Mouse (Mus musculus): ENCODE results near the gene Pigk.

The Pigk gene

DNA sequence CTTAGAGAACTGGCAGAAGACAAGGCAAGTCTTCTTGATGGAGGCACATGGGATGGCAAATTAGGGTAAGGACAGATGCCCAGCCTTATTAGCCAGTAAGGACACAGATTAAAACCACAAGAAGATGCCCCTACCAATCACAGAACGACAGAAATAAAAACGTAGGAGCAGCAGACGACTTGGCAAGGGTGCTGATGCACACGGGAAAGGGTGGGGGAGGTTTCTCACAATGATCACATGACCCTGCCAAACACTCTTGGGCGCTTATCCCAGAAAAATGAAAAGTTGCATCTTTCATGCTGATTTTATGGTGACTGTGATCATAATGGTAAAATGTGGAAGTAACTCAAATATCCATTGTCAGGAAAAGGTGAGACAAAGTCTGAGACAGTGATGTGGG is 193.2 kb downstream of the Pigk start:
- no peak for DNase-seq

DNA sequence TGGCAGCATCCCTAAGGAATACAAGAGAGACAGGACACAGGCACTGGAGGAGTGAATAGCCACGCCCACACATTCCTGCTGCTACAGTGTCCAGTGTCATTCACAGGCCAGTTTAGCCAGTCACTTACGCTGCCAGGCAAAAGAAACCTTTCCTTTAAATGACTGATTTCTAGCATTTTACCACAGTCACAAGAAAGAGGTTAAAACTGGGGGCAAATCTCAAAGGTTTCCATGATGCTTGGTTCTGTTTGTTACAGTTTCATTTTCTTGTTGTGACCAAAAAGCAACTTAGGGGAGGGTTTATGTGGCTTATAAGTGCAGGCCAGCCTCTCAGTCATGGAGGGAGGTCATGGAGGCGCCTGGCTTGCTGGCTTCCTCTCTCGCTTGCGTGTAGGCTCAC is 193.8 kb downstream of the Pigk start:
- DNase-seq = no peak

DNA sequence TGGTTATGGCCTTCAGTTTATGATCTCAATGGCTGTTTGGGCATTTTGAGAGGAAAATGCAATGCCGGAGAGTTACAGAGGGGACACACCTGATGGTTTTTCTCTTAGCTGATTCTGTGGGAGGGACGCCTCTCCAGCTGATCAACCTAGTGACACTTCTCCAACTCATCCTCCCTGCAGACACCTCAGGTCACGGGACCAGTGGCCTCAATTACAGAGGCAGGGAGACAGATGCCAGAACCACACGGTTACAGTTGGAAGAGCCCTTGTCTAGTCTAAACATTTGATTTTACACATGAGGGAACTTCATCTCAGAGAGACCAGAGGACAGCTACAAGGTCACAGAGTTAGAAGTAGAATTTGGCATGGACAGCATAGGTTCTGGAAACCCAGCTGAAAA is 197.7 kb downstream of the Pigk start:
- no peak for DNase-seq

DNA sequence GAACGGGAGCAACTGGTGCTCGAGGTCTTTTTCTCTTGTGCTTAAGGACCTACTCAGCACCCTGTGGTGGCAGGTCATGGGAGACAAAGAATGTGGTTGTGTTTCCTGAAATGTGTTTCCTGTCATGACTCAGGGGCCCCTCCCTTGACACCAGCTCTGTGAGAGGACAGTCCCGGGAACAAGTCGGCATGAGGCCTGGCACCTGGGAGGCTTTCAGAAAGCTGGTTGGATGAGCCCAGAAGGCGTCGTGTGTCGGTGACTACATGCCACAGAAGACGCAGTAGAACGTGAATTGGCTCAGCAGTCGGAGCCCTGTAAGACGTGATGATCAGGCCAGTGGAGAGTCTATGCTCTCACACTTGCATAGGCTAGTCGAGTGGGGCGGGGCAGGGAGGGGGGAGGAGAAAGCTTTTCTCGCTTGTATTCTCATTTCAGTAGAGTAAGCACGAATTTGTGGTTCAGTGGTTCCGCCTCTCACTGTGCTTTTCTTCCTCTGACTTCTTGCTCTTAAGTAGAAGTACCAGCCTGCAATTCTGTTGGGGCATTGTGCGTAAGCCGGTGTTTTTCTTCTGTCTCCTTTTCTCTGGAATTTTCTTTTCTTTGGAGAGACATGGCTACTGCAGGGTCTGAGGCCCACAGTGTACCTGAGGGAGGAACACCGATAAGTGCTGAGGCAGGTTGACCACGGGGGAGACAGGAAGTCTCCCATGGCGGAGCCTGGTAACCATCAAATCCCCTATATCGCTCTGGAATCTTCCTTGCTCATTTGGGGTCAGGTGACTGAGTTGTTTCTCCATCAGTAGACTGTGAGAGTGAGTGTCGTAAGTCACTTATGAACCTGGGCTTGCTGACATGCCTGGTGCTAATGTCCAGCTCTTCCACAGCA is 198.6 kb downstream of the Pigk start:
- peak; percentile 60 to 68 for DNase-seq

DNA sequence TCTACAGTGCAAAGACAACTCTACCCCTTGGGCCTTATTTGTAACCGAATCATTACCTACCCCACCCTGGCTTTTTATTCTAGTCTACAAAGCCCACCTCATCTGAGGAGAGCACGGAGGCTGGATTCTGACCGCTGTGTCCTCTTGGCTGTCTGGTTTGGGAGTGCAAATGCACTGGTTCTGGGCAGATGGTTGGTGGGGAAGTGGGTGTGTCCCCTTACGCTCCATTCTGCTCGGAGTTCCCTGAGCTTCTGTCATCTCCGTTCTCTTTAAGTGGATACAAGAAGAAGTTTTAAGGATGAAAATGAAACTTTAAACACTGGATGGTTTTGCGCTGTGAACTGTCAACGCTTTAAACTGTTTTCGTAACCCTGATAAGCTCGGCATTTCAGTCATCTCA is 199.2 kb downstream of the Pigk start:
- DNase-seq = no peak

DNA sequence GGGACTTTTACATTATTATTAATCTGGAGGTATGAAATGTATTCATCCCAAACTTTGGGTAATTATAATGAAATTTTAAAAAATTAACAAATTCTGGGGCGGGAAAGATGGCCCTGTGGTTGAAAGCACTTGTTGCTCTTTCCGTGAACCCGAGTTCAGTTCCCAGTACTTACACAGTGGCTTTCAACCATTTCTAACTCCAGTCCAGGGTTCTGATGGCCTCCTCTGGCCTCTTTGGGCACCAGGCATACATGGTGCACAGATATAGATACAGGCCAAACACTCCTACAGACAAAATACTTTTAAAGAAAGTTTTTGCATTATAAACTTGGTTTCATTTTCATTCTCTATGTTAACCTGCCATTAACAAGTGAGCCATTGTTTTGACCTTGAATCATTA is 199.7 kb downstream of the Pigk start:
- DNase-seq = no peak

DNA sequence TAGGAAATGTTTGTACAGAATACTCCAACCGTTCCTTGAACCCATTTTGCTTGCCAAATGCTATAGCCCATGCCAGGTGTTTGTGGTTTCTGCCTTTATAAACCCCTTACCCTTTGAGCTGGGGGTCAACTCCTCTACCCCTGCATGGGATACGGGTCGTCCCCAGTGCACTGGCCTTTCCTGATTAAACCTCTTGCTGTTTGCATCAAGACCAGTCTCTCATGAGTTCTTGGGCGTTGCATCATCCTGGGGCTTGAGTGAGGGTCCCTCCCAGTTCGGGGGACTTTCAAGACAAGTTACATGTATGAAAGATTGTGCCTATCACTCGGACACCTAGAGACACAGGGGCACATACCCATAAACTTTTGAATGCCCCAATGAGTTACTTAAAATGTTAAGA is 200.5 kb downstream of the Pigk start:
- DNase-seq = no peak

DNA sequence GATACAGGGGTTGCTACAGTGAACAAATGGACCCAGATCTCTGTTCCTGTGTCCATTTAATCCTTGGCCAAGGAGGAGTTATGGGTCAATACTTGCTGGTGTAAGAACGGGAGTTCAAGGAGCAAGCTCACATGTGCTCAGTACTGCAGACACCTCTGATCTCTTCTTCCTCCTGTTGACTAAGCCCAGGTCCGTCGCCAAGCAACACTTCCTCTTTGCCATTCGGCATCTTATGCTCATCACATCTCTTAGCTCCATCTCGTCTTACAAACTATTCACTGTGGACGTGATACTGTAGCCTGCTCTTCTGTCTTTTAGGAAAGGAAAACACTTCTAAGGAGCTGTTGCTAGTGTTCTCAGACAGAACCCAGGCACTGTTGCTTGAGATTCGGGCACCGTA is 203.7 kb downstream of the Pigk start:
- DNase-seq = no peak

DNA sequence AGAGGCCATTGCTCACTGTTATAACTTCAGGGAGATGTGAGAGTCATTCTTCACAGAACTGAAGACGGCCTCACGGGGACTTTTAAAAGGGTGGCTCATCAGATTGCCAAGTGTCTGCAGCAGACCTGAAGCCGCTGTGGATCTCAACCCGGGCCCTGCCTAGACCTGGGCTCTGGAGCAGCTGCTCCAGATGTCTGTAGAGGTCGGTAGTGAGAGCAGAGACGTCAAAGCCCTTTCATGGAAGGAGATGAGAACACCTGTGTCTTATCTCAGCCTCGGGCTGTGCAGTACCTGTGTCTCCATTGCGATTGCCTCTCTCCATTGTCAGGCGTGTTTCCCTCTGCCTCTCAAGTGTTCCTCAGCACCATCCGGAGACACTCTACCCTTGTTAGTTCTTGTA is 205.2 kb downstream of the Pigk start:
- peak; percentile 15 to 32 for DNase-seq

DNA sequence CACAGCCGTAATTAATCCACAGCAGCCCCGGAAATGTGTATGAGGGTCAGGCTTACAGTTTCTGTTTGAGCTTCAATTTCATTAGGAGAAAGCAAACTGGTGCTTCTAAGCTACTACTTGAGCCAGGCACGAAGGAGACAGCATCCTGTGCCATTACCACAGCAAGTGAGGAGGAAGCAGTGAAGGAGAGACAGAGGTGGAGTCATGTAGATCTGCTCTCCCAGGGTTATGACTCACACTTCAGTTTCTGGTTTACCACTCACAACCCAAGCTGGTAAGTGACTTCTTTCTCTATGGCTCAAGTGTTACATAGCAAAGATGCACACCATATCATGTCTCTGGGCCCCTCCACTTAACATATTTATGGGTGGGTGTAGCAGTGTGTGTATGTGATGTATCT is 206.5 kb downstream of the Pigk start:
- no peak for DNase-seq

DNA sequence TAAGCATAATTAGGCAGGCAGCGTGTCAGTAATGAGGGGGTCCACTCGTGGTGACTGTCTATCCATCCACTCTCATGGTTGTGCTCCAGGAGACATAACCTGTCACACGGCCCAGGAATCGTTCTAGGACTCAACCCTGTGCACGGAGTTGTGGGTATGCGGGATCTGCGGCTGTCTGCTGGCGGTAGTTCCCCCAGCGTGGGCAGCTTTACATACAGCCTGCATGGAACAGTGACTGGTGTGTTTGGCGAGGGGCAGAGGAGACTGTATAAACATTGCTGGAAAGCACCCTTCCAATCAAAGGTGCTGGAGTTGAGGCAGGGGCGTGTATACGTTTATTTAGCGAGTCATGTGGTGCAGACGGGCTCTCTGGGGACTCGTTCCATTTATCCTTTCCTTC is 209.6 kb downstream of the Pigk start:
- DNase-seq = no peak

DNA sequence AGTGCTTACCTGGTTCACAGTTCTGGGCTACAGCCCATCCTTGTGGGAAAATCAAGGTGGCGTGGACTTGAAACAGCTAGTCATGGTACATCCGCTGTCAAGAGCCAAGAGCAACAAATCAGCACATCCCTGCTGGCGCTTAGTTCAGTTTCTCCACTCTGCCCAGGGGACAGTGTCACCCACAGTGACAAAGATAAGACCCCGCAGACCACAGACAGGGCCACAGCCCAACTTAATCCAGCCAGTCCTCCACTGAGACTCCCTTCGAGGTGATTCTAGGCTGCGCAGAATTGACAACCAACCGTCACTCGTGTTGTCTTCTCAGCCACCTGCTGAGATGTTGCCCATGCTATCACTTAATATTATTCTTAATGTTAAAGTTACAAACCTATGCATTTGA is 211.5 kb downstream of the Pigk start:
- DNase-seq = no peak

DNA sequence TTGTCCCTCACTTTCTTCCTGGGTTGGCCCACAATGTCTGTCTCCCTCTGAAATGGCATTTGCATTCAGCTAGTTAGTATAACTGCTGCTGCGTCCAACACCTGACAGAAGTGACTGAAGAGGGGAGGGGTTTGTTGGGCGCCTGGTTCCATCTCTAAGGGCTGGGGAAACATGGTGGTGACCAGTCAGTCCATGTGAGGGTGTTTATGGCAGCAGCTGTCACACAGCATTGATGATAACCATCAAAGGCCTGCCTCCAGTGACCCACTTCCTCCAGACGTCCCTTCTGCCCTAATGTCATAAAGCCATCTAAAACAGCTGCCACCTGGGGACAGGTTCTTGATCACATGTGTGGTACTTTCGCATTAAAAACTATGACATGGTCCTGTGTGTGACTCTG is 212.3 kb downstream of the Pigk start:
- DNase-seq = peak in 1 of 2 experiments; percentile 20

DNA sequence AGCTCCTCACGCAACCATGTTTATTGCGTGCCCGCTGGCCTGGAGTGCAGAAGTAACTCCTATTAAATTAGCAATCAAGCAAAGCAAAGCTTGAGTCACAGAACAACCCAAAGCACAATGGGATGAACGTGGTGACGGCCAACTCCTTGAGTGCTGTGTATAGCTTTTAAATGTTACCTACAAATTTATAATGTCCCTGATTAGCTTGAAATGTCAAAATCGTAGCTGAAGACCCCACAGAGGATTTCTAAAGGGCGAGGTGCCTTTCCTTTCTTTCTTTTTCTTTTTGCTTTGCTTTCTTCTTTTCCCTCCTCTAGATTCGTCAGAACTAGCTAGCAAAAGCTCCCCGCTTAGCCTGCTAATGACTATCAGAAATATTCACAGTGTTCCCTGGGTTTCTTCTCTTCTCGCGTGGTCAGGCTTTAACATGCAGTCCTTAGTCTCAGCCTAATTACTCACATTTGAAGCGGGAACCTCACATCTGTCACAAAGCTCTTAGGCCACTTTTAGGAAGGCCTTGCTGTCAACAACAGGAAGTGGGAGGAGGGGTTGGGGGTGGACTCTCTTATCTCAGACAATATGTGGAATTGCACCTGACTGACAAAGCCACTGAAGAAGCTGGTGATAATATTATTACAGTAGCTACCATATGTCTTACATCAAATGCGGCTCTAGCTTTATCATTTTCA is 214.5 kb downstream of the Pigk start:
- DNase-seq = peak; percentile 38 to 53

DNA sequence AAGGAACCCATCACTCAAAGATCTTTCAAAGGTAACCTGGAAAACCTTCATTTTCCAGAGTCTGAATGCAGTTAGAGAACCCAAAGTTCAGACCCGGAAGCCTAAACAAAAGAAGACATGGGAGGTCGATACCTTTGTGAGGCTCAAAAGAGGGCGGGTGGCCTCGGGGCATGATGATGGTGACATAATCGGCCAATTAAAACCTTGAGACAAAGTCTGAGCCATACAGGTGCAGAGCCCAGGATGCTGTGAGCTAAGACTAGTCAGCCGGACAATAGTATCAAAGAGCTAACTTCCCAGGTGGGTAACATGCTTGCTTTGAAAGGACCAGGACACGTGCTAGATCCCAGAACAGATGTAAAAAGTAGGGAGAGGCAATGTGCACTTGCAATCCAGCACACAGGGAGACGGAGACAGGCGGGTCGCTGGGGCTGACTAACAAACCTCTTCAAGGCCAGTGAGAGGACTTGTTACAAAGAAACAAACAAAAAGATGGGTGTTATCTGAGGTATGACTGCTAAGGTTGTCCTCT is 215.4 kb downstream of the Pigk start:
- no peak for DNase-seq

DNA sequence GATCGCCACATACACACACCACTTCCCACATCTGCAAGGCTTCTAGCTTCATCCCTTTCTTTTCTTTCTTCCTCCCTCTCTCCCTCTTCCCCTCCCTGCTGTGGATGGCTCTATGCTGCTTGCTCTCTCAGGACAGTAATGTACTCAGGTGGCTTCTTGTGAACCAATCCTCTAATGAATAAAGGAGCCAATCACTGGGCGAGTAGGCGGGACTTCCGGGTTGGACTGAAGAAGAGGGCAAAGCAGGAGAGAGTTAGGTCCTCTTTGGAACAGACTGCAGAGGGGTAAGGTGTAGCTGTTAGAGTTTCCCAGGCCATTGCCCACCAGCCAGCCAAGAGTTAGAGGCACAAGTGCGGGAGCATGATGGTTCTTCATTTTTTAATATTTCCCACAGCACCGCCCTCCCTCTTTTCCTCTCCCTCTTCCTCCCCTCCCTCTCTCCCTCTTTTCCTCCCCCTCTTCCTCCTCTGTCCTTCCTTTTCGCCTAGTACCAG is 215.9 kb downstream of the Pigk start:
- peak; percentile 60 to 74 for DNase-seq

DNA sequence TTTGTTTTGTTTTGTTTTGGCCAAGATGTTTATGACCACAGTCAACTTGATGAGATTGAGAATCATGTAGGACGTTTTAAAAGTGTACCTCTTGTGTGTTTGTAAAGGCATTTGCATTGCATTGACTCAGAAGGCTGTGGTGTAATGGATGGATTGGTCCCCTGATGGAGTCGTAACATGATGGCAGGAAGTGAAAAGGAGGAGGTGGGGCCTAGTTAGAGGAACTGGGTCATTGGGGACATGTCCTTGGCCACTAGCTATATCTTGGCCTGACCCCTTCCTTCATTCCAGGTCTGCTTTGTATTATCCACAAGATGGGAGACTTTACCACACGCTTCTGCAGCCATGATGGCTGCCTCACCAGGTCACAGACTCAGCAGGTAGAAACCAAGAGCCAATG is 217.5 kb downstream of the Pigk start:
- DNase-seq = no peak

DNA sequence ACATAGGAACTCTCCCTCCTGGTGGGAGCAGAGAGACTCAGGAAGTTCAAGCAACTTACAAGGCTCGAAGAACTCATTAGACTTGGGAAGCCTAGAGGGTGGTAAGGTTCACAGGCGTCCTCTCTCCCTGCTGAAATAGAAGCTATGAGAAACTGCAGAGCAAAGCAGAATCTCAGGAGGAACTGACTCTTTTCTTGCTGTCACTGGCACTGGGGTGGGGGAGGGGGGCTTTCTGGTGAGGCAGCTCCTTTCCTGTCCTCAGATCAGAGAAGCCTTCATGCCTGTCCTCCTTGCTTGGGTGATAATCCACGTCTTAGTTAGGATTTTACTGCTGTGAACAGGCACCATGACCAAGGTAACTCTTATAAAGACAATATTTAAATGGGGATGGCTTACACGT is 218.2 kb downstream of the Pigk start:
- DNase-seq = no peak

DNA sequence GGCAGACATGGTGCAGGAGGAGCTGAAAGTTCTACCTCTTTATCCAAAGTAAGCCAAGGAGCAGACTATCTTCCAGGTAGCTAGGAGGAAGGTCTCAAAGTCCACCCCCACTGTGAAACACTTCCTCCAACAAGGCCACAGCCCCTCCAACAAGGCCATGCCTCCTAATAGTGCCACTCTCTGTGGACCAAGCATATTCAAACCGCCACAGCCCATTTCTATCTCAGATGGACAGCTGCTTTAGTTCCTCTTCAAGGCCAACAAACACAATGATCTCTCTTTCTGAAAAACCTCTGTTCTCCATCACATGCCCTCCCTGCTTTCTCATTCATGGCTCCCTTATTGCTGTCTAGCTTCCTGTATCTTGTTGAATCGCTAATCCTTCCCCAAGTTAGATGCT is 218.6 kb downstream of the Pigk start:
- DNase-seq = no peak

DNA sequence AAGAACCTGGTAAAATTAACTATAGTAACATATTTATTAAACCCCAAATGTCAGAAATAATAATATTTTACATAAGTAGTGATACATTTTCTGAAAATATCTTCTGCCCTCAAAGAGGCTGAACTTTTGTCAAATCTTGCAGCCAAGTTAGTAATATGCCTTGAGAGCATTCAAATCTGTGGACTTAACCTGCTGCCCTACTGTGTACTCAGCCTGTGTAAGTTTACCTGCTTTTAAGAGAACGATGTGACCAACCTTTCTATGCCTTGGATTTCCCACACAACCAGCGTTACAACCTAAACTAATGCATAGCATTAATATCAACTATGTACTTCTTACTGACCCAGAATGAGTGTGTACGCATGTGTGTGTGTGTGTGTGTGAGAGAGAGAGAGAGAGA is 219.8 kb downstream of the Pigk start:
- DNase-seq = no peak

DNA sequence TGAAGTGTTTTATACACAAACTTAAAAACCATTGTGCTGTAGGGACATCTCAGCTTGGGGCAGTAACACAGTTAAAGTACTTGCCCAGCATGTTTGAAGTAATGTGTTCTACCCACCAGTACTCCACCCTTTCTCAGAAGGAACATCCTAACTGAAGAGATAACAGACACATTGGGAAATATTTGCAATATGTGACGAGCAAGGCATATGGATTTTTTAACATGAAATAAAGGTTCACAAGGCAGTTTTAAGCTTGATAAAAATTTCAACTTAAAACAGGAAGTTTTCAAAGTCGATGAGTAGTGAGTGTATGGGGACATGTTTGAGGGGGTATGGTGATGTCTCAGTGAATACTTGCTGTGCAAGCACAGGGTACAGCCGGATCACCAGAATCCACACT is 222.4 kb downstream of the Pigk start:
- DNase-seq = no peak

DNA sequence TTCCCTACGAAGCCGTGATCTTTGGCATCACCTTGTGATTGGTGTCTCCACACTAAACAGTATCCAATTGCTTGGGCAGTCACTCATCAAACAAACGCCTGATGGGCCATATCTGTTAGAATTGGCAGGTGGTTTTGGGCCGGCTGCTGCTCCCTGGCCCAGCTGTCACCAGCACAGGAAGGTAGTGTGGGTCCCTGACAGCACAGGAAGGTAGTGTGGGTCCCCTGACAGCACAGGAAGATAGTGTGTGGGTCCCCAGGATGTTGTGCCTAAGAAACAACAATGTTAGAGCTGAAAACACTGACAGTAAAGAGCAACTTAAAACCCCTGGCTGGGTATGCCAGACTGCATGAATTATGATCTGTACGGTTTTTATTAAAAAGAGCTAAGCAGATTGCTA is 227.8 kb downstream of the Pigk start:
- peak; percentile 40 to 64 for DNase-seq

DNA sequence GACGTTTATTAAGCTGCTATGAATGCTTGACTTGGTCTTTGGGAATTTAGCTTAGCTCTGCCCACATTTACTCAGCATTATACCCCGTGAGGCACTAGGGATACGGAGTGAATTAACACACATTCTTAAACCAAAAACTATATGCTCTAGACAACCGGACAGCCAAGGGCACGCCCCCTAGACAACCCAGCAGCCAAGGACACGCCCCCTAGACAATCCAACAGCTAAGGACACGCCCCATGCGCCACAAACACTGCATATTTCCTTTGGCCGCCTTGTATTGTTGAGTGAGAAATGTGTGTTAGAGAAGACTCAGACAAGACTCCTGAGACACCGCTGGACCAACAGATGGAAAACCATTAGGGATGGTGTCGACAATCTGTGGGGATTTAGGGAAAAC is 229.1 kb downstream of the Pigk start:
- peak; percentile 79 to 88 for DNase-seq

DNA sequence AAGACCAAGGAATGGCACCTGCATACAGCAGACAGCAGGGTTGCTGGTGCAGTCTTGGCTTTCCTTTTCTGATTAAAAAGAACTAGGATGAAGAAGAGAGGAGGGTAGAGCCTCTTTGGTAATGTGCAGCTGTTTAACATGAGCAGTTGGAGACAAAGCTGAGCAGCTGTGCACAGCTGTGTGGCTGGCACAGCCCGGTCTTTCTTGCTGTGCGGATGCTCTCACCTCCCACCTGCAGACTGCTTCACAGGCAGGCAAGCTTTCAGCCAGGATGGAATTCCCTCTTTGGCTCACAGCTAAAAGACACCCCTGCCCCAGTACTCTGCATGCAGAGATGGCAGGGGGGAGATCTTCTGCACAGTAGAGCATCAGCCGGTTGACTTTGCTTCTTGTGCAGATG is 230.9 kb downstream of the Pigk start:
- peak; percentile 54 to 77 for DNase-seq
